Mouse (Mus musculus) intestine, embryonic 15.5 days (tissue): ENCODE measurements around the gene Myh7b. TPM values are rescaled to one million over a fixed set of nuclear protein-coding genes. Genes with fewer than 3 reads are reported as not detected.
"Not testable (repeated sequence)": the region's sequence is repeated elsewhere in the genome, so short reads cannot be mapped to it uniquely, and the experiment has no call there.

Experiments
- ATAC-seq: fragments of 200-750 bp; cut with Nextera tagmentation; 2 replicates; pipeline ENCODE4 v1.8.0; 2017; ENCODE audit warnings: moderate TSS enrichment, moderate library complexity
- H3K27ac ChIP-seq: fragments of 300-500 bp; sonication (generic); 2 replicates; pipeline ENCODE4 v1.5.1; 2015; ENCODE audit warnings: mild to moderate bottlenecking, inconsistent platforms
- H3K27me3 ChIP-seq: fragments of 300-500 bp; sonication (generic); replicated peaks from 2 replicates; pipeline ENCODE4 v1.6.1; 2015; ENCODE audit warnings: inconsistent platforms
- H3K36me3 ChIP-seq: fragments of 300-500 bp; sonication (generic); 2 replicates; pipeline ENCODE4 v1.6.1; 2015; ENCODE audit warnings: inconsistent platforms
- H3K4me1 ChIP-seq: fragments of 300-500 bp; sonication (generic); replicated peaks from 2 replicates; pipeline ENCODE4 v1.6.1; 2015; ENCODE audit warnings: inconsistent platforms
- H3K4me2 ChIP-seq: fragments of 300-500 bp; sonication (generic); replicated peaks from 2 replicates; pipeline ENCODE4 v1.6.1; 2015; ENCODE audit warnings: mild to moderate bottlenecking, inconsistent platforms
- H3K4me3 ChIP-seq: fragments of 300-500 bp; sonication (generic); replicated peaks from 2 replicates; pipeline ENCODE4 v1.5.1; 2015; ENCODE audit warnings: inconsistent platforms
- H3K9ac ChIP-seq: fragments of 300-500 bp; sonication (generic); 2 replicates; pipeline ENCODE4 v1.6.1; 2015; ENCODE audit warnings: inconsistent platforms
- H3K9me3 ChIP-seq: fragments of 300-500 bp; sonication (generic); 2 replicates; pipeline ENCODE4 v1.6.1; 2016; ENCODE audit warnings: inconsistent platforms
- WGBS: fragments of 180-500 bp; shearing (Covaris S2); methylation state at CpG from one replicate; pipeline ENCODE4 v1.1.7; 2015; 5-methylcytosine and 5-hydroxymethylcytosine counted together
- polyA plus RNA-seq: library from polyadenylated mRNA; unstranded; fragments of >200 nt; fragmentation: Nextera tagmentation; extraction: Ambion mirVana; gene quantifications from 2 replicates; pipeline ENCODE4 v1.2.1, GENCODE M21; 2015

Gene Myh7b
- polyA plus RNA-seq, 1 experiment from 2014 or later = 0.72 TPM

DNA sequence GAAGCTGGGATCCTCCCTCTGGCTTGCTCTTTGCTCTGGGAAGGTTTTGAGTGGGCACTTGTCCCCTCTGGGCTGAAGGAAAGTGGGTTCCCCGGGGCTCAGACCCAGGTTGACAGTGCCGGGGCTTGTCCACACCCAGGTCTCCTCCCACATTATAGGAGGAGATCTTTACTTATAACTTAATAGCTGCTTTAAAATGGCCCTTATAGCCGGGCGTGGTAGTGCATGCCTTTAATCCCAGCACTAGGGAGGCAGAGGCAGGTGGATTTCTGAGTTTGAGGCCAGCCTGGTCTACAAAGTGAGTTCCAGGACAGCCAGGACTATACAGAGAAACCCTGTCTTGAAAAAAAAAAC is 5.8 kb upstream of the Myh7b start:
- not testable (repeated sequence) for H3K27me3 ChIP-seq, H3K4me1 ChIP-seq, H3K9ac ChIP-seq, H3K36me3 ChIP-seq, H3K4me3 ChIP-seq, H3K9me3 ChIP-seq
- WGBS = 64% methylated on average over 4 of the region's 4 CpGs
- H3K4me2 ChIP-seq = 0 out of 2 replicates have a peak overlapping the region, but pooled peaks have one; percentile 17
- H3K27ac ChIP-seq = peak overlapping the region; percentile 76; the same call in 1 of the 2 replicates
- ATAC-seq = peak; percentile 80; the same call in 1 of the 2 replicates

DNA sequence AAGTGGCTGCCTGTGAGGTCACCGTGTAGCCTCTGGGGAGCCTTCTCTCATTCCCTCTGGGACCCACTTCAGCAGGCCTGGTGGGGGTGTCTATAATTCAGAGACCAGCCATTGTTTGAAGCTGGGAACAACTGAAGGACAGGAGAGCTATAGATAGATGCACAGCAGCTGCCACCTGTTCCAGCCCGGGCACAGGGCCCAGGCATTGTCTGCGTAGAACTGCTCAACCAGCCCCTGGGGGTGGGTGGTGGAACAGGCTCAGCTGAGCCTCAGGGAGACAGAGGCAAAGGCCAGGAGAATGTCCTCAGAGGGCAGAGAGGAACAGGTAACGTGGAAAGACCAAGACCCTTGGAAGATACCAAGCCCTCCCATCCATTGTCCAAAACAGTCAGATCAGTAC is 4.7 kb upstream of the Myh7b start:
- Histone ChIP-seq H3K9me3 (no peaks in the 10 kb centered on the region), H3K27ac (no peak overlapping the region), H3K27me3 (no peaks in the 10 kb centered on the region), H3K9ac (no peak overlapping the region), H3K4me3 (no peak overlapping the region), H3K36me3 (no peaks in the 10 kb centered on the region), H3K4me2 (no peak overlapping the region), H3K4me1 (peaks cover 10% of the 10 kb centered on the region)
- 83% methylated on average over 4 of the region's 4 CpGs for WGBS
- ATAC-seq = no peak

DNA sequence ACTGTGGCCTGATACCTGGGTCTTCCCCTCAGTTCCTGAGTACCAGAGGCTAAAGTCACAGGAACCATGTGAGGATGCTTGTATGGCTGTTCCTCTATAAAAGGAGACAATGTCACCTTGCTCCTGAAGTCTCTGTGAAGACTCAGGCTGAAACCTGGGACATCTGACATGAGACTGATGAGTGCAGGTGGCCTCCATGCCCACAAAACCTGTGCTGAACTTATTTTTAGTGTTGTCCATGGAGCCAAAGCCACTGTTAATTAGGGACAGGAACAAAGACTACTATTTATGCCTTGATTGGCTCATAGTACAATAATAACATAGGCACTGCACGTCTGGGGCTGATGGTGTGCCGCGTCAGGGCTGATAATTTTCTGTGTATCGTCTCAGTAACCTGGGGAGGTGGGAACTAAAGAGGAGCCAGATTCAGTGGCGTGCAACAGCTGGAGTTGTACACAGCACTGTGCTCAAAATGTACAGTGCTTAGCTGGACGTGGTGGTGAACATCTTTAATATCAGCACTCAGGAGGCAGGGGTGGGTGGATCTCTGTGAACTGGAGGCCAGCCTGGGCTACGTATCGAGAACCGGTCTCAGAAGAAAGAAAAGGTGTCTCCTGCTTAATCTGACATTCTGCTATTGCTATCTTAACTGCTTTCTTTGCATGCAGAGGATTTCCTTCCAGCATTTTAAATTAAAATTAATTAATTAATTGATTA is 980 bp downstream of the Myh7b start:
- peaks cover 8% of the 10 kb centered on the region for H3K4me1 ChIP-seq
- H3K9ac ChIP-seq = no peak overlapping the region
- no peak overlapping the region for H3K27ac ChIP-seq
- H3K4me3 ChIP-seq = no peak overlapping the region
- no peaks in the 10 kb centered on the region for H3K36me3 ChIP-seq
- H3K27me3 ChIP-seq = no peaks in the 10 kb centered on the region
- no peak for ATAC-seq
- WGBS = 90% methylated on average over 9 of the region's 9 CpGs
- no peak overlapping the region for H3K4me2 ChIP-seq
- H3K9me3 ChIP-seq = no peaks in the 10 kb centered on the region

DNA sequence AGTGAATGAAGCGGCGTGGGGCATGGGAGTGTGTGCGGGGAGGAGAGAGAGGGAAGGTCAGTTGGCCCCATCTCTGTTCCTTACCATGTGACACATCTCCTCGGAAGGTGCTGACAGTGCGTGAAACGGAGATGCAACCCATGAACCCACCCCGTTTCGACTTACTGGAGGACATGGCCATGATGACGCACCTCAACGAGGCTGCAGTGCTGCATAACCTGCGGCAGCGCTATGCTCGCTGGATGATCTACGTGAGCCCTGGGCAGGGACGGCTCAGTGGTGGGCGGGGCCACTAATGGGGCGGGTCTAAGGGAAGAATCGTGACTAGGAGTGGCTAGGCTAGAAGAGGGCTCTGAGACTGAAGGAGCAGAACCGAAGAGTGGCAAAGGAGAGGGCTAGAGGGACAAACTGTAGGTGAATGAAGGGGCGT is 2.3 kb downstream of the Myh7b start:
- H3K9ac ChIP-seq = peak overlapping the region; percentile 18; the same call in 1 of the 2 replicates
- WGBS = 3% methylated on average over 20 of the region's 20 CpGs
- no peaks in the 10 kb centered on the region for H3K9me3 ChIP-seq
- peak; percentile 98 for ATAC-seq
- peaks cover 8% of the 10 kb centered on the region for H3K4me1 ChIP-seq
- no peaks in the 10 kb centered on the region for H3K27me3 ChIP-seq
- peak overlapping the region; percentile 65 for H3K4me2 ChIP-seq
- peak overlapping the region; percentile 36 for H3K4me3 ChIP-seq
- no peaks in the 10 kb centered on the region for H3K36me3 ChIP-seq
- 0 out of 2 replicates have a peak overlapping the region, but pooled peaks have one; percentile 32 for H3K27ac ChIP-seq

DNA sequence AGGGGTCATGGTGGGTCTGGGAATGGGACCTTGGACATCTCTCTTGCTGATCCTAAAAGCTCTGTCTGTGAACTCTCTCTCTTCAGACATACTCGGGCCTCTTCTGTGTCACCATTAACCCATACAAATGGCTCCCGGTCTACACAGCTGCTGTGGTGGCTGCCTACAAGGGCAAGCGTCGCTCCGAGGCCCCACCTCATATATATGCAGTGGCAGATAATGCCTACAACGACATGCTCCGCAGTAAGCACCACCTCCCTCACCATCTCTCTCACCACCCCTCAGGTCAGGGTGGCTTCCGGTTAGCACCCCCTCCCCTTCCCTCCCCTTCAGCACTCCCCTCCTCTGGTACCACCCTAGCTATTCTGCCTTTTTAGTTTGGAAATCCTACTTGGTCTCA is 2.9 kb downstream of the Myh7b start:
- WGBS = 51% methylated on average over 8 of the region's 8 CpGs
- H3K4me3 ChIP-seq = no peak overlapping the region
- ATAC-seq = peak; percentile 32

DNA sequence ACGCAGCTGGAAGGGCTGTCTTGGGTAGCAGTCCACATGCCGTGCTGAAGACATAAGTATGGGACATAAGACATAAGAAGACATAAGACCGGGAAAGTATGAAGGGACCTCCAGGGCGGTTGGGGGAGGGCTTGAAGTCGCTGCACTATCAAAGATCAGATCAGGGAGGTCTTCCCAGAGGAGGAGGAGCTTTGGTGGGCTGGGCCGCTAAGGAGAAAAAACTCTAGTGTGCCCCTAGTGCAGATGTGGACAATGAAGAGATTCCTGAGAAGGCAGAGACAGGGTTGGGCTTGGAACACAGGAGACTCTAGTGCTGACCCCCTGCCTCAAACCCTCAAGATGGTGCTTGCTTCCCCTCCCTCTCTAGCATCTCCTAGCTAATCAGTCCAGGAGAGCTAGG is 6.0 kb downstream of the Myh7b start:
- no peak overlapping the region for H3K9ac ChIP-seq
- H3K27ac ChIP-seq = no peak overlapping the region
- H3K36me3 ChIP-seq = no peaks in the 10 kb centered on the region
- 45% methylated on average over 6 of the region's 6 CpGs for WGBS
- H3K4me1 ChIP-seq = peaks cover 8% of the 10 kb centered on the region
- no peak overlapping the region for H3K4me2 ChIP-seq
- no peaks in the 10 kb centered on the region for H3K9me3 ChIP-seq
- H3K4me3 ChIP-seq = no peak overlapping the region
- 0 out of 2 replicates have a peak, but pooled peaks cover 6% of the 10 kb centered on the region for H3K27me3 ChIP-seq
- ATAC-seq = no peak

More for the DNA sequence above, 2.9 kb downstream of the Myh7b start:
- H3K4me1 ChIP-seq = peaks cover 8% of the 10 kb centered on the region
- H3K9me3 ChIP-seq = no peaks in the 10 kb centered on the region
- no peaks in the 10 kb centered on the region for H3K36me3 ChIP-seq
- H3K4me2 ChIP-seq = peak overlapping the region; percentile 65
- no peak overlapping the region for H3K9ac ChIP-seq
- H3K27ac ChIP-seq = no peak overlapping the region
- no peaks in the 10 kb centered on the region for H3K27me3 ChIP-seq

DNA sequence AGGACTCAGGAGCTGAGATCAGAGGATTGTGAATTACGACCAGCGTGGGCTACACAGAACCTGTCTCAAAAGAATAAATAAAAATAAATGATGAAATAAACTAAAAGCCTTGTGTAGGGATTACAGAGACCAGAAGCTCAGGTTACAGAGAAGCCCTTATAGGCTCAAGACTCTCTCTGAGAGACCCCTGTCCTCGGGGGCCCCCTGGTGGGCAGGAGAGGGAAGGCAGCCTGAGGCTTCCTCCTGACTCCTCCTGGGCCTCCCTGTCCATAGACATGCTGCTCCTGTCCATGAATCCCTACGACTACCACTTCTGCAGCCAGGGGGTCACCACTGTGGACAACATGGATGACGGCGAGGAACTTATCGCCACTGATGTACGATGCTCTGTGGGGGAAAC is 8.8 kb downstream of the Myh7b start:
- ATAC-seq = peak; percentile 84
- Histone ChIP-seq H3K27me3 (peaks cover 11% of the 10 kb centered on the region; the same call in 1 of the 2 replicates), H3K4me3 (no peak overlapping the region), H3K36me3 (no peaks in the 10 kb centered on the region), H3K9me3 (no peaks in the 10 kb centered on the region), H3K9ac (no peak overlapping the region), H3K27ac (no peak overlapping the region), H3K4me1 (no peaks in the 10 kb centered on the region), H3K4me2 (no peak overlapping the region)
- WGBS = 15% methylated on average over 8 of the region's 8 CpGs

DNA sequence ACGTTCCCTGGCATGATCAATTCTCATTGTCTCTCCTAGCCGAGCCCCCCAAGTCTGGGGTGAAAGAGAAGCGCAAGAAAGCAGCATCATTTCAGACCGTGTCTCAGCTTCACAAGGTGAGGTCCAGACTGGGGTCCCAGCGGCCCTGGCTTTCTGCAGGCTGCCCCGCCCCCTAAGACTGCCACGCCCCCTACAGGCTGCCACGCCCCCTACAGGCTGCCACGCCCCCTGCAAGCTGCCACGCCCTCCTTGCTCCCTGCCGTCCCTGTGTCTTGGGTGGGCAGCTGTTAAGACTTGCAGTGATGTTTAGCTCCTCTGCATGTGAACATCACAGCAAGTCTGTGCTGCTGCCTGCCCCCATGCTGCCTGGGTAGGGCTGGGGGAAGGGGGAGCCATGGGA is 11.6 kb downstream of the Myh7b start:
- H3K4me1 ChIP-seq = 0 out of 2 replicates have a peak, but pooled peaks cover 3% of the 10 kb centered on the region
- no peak overlapping the region for H3K4me2 ChIP-seq
- H3K27ac ChIP-seq = no peak overlapping the region
- ATAC-seq = no peak
- no peaks in the 10 kb centered on the region for H3K9me3 ChIP-seq
- H3K27me3 ChIP-seq = peaks cover 11% of the 10 kb centered on the region; the same call in 1 of the 2 replicates
- no peak overlapping the region for H3K4me3 ChIP-seq
- H3K9ac ChIP-seq = no peak overlapping the region
- H3K36me3 ChIP-seq = no peaks in the 10 kb centered on the region
- 34% methylated on average over 11 of the region's 11 CpGs for WGBS

DNA sequence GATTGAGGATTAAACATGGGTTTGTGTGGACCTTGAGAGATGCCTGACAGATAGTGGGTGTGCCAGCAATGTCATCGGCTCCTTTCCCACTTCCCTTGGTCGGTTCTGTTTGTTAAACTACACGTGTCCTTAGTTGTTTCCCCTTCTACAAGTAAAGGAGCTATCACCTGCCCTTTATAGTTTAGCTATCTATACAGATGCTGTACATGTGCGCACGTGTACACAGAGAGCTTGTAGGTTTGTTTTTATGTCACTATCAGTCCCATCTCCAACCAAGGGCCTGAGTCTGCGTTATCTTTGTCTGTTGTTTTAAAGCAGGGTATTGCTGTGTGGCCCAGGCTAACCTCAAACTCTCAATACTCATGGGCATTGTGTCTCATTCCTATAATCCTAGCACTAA is 13.0 kb downstream of the Myh7b start:
- H3K27me3 ChIP-seq = peaks cover 21% of the 10 kb centered on the region
- no peak for ATAC-seq
- WGBS = 77% methylated on average over 6 of the region's 6 CpGs
- H3K27ac ChIP-seq = no peak overlapping the region
- no peak overlapping the region for H3K4me2 ChIP-seq
- no peaks in the 10 kb centered on the region for H3K36me3 ChIP-seq
- H3K9me3 ChIP-seq = no peaks in the 10 kb centered on the region
- no peak overlapping the region for H3K4me3 ChIP-seq
- no peak overlapping the region for H3K9ac ChIP-seq
- H3K4me1 ChIP-seq = peaks cover 6% of the 10 kb centered on the region

DNA sequence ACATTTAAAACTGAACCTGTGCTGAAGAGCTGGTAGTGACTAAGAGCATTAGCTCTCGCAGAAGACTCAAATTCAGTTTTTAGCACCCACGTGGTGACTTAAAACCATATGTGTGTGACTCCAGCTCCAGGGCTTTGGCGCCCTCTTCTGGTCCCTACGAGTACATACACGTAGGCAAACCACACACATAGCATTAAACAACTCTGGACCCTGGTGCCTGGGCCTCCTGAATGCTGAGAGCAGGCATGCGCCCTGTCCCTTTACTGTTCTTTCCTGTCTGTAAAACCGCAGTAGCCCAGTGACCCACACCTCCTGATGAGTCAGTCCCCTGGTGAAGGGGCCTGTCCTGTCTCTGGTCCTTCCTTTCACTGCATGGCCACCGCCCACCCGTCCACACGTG is 13.7 kb downstream of the Myh7b start:
- WGBS = 38% methylated on average over 10 of the region's 10 CpGs
- ATAC-seq = no peak
- no peaks in the 10 kb centered on the region for H3K36me3 ChIP-seq

DNA sequence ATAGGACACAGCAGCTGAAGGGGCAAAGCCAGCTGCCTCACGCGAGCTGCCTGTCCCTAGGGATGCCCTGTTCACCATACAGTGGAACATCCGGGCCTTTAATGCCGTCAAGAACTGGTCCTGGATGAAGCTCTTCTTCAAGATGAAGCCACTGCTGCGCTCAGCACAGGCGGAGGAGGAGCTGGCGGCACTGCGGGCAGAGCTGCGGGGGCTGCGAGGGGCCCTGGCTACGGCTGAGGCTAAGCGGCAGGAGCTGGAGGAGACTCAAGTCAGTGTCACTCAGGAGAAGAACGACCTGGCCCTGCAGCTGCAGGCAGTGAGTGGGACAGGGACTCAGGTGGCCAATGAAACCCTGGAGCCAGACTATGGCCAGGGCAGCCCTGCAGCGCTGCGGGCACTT is 15.3 kb downstream of the Myh7b start:
- H3K9ac ChIP-seq = no peak overlapping the region
- no peak overlapping the region for H3K27ac ChIP-seq
- H3K27me3 ChIP-seq = peaks cover 30% of the 10 kb centered on the region
- H3K4me1 ChIP-seq = peaks cover 17% of the 10 kb centered on the region
- H3K4me3 ChIP-seq = no peak overlapping the region
- no peaks in the 10 kb centered on the region for H3K36me3 ChIP-seq
- no peak for ATAC-seq
- H3K4me2 ChIP-seq = no peak overlapping the region
- 49% methylated on average over 15 of the region's 15 CpGs for WGBS
- H3K9me3 ChIP-seq = no peaks in the 10 kb centered on the region

More for the DNA sequence above, 13.7 kb downstream of the Myh7b start:
- Histone ChIP-seq H3K27ac (no peak overlapping the region), H3K9me3 (no peaks in the 10 kb centered on the region), H3K4me2 (no peak overlapping the region), H3K27me3 (peaks cover 24% of the 10 kb centered on the region), H3K4me1 (peaks cover 13% of the 10 kb centered on the region), H3K4me3 (no peak overlapping the region), H3K9ac (no peak overlapping the region)

DNA sequence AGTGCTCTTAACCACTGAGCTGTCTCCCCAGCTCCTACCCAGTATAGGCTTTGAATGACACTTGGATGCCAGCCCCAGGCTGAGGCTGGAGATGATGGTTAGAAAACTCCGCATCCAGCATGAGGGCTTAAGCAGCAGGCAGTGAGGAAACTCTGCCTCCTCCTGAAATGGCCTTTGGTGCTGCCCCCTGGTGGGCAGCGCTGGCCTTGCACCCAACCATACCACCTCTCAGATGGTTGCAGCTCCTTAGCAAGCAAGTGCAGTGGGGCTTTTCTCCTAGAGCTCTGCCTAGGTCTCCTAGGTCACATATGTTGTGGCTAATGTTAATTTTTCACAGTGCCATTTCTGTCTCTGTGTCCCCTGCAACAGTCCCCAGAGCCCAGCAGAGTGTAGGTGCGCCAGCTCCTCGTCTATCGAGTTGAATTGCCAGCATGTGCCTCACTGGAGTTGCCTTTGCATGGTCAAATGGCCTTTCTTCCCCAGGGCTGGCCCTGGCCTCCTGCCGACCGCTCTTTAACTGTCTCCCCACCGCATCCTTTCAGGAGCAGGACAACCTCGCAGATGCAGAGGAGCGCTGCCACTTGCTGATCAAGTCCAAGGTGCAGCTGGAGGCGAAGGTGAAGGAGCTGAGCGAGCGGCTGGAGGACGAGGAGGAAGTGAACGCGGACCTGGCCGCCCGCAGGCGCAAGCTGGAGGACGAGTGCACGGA is 16.2 kb downstream of the Myh7b start:
- H3K4me3 ChIP-seq = no peak overlapping the region
- 58% methylated on average over 21 of the region's 21 CpGs for WGBS

More for the DNA sequence above, 16.2 kb downstream of the Myh7b start:
- H3K36me3 ChIP-seq = 0 out of 2 replicates have a peak, but pooled peaks cover 4% of the 10 kb centered on the region
- H3K9ac ChIP-seq = no peak overlapping the region
- H3K4me2 ChIP-seq = no peak overlapping the region
- peaks cover 37% of the 10 kb centered on the region for H3K27me3 ChIP-seq
- H3K9me3 ChIP-seq = no peaks in the 10 kb centered on the region
- H3K27ac ChIP-seq = no peak overlapping the region
- no peak for ATAC-seq
- peaks cover 17% of the 10 kb centered on the region for H3K4me1 ChIP-seq
